Mouse (Mus musculus) MEL (cell line): ENCODE results near the gene Fbxl7. TPM values are rescaled to one million over a fixed set of nuclear protein-coding genes. Genes with fewer than 3 reads are reported as not detected.

Experiments used
- DNase-seq: peaks from one replicate; pipeline ENCODE4 v3.0.0; 2011; ENCODE audit warnings: low read depth, low spot score
- H3K27ac ChIP-seq: 2 replicates; pipeline ENCODE4 v1.5.1; 2012; ENCODE audit warnings: low read depth, mild to moderate bottlenecking, control low read depth, low read length, moderate library complexity; ENCODE audit not compliant: control insufficient read depth
- H3K27me3 ChIP-seq, 2 experiments: fragments of 150-350 bp in 1 of 2; sonication (generic) in 1 of 2; 2 replicates each; pipeline ENCODE4 v1.6.1; 2012; ENCODE audit warnings: low read length in 2 of 2, mild to moderate bottlenecking in 2 of 2, improper control_type of control experiment in 1 of 2, moderate library complexity in 1 of 2; ENCODE audit not compliant: insufficient read depth in 2 of 2, control insufficient read depth in 1 of 2
- H3K36me3 ChIP-seq, 2 experiments: 2 replicates each; pipeline ENCODE4 v1.6.1; 2012 to 2014; ENCODE audit warnings: low read length in 2 of 2, improper control_type of control experiment in 1 of 2, inconsistent platforms in 1 of 2, mild to moderate bottlenecking in 1 of 2; ENCODE audit not compliant: insufficient read depth in 2 of 2, control insufficient read depth in 1 of 2
- H3K4me1 ChIP-seq, 2 experiments: fragments of 150-350 bp in 1 of 2; sonication (generic) in 1 of 2; 2 replicates each; pipeline ENCODE4 v1.6.1; 2012; ENCODE audit warnings: low read length in 2 of 2, improper control_type of control experiment in 1 of 2, mild to moderate bottlenecking in 1 of 2; ENCODE audit not compliant: insufficient read depth in 2 of 2, control insufficient read depth in 1 of 2
- H3K4me3 ChIP-seq, 2 experiments: fragments of 150-350 bp in 1 of 2; sonication (generic) in 1 of 2; 2 replicates each; pipeline ENCODE4 v1.5.1; 2012; ENCODE audit warnings: low read depth in 2 of 2, low read length in 2 of 2, mild to moderate bottlenecking in 2 of 2, moderate library complexity in 2 of 2, control low read depth in 1 of 2, improper control_type of control experiment in 1 of 2; ENCODE audit not compliant: control insufficient read depth in 1 of 2, insufficient read depth in 1 of 2
- H3K79me2 ChIP-seq: 2 replicates; pipeline ENCODE4 v1.6.1; 2012; ENCODE audit warnings: mild to moderate bottlenecking, low read length, moderate library complexity; ENCODE audit not compliant: control insufficient read depth, poor library complexity, insufficient read depth
- H3K9ac ChIP-seq: 2 replicates; pipeline ENCODE4 v1.6.1; 2012; ENCODE audit warnings: low read depth, mild to moderate bottlenecking, control low read depth, low read length, moderate library complexity; ENCODE audit not compliant: control insufficient read depth, poor library complexity, severe bottlenecking
- H3K9me3 ChIP-seq: fragments of 150-350 bp; sonication (generic); replicated peaks from 2 replicates; pipeline ENCODE4 v1.6.1; 2012; ENCODE audit warnings: mild to moderate bottlenecking, low read length, improper control_type of control experiment, moderate library complexity; ENCODE audit not compliant: insufficient read depth
- BHLHE40 ChIP-seq: IDR thresholded peaks from 2 replicates; pipeline ENCODE4 v1.6.1; 2012; ENCODE audit warnings: low read depth, mild to moderate bottlenecking, inconsistent platforms, low read length, improper control_type of control experiment, borderline replicate concordance
- CTCF ChIP-seq, 3 experiments: IDR thresholded peaks in 2 of 3; conservative IDR thresholded peaks in 1 of 3; 2 replicates each; pipeline ENCODE4 v1.5.1; 2011 to 2012; ENCODE audit warnings: low read length in 3 of 3, low read depth in 2 of 3, mild to moderate bottlenecking in 2 of 3, improper control_type of control experiment in 1 of 3, inconsistent platforms in 1 of 3, mixed read lengths in 1 of 3, moderate library complexity in 1 of 3; ENCODE audit not compliant: control insufficient read depth in 1 of 3, insufficient read depth in 1 of 3, poor library complexity in 1 of 3, severe bottlenecking in 1 of 3
- ELF1 ChIP-seq: IDR thresholded peaks from 2 replicates; pipeline ENCODE4 v1.6.1; 2014; ENCODE audit warnings: low read depth, mild to moderate bottlenecking, inconsistent platforms, low read length, improper control_type of control experiment, moderate library complexity
- GABPA ChIP-seq: IDR thresholded peaks from 2 replicates; pipeline ENCODE4 v1.6.1; 2012; ENCODE audit warnings: low read depth, mild to moderate bottlenecking, inconsistent platforms, low read length, improper control_type of control experiment, moderate library complexity
- GATA1 ChIP-seq: IDR thresholded peaks from 2 replicates; pipeline ENCODE4 v1.6.1; 2011; ENCODE audit warnings: low read depth, low read length, improper control_type of control experiment
- KAT2A ChIP-seq: conservative IDR thresholded peaks from 2 replicates; pipeline ENCODE4 v1.6.1; 2012; ENCODE audit warnings: low read depth, low read length, improper control_type of control experiment, inconsistent platforms
- MAX ChIP-seq: IDR thresholded peaks from 2 replicates; pipeline ENCODE4 v1.6.1; 2011; ENCODE audit warnings: low read length, improper control_type of control experiment
- MEF2A ChIP-seq: IDR thresholded peaks from 2 replicates; pipeline ENCODE4 v1.6.1; 2014; ENCODE audit warnings: low read depth, mild to moderate bottlenecking, inconsistent platforms, low read length, improper control_type of control experiment; ENCODE audit not compliant: poor library complexity, insufficient replicate concordance, severe bottlenecking; ENCODE audit errors: extremely low read depth
- MXI1 ChIP-seq: IDR thresholded peaks from 2 replicates; pipeline ENCODE4 v1.6.1; 2011; ENCODE audit warnings: mild to moderate bottlenecking, low read depth, low read length, improper control_type of control experiment
- MYB ChIP-seq: IDR thresholded peaks from 2 replicates; pipeline ENCODE4 v1.6.1; 2011; ENCODE audit warnings: mild to moderate bottlenecking, low read depth, low read length, improper control_type of control experiment
- NELFE ChIP-seq: IDR thresholded peaks from 2 replicates; pipeline ENCODE4 v1.6.1; 2011; ENCODE audit warnings: low read depth, low read length, improper control_type of control experiment
- POLR2A ChIP-seq, 2 experiments: IDR thresholded peaks; 2 replicates each; pipeline ENCODE4 v1.6.1; 2011 to 2012; ENCODE audit warnings: low read length in 2 of 2, mild to moderate bottlenecking in 2 of 2, control low read depth in 1 of 2, improper control_type of control experiment in 1 of 2, low read depth in 1 of 2, moderate library complexity in 1 of 2; ENCODE audit not compliant: control insufficient read depth in 1 of 2, insufficient read depth in 1 of 2, poor library complexity in 1 of 2
- POLR2AphosphoS2 ChIP-seq: IDR thresholded peaks from 2 replicates; pipeline ENCODE4 v1.6.1; 2011; ENCODE audit warnings: low read length, improper control_type of control experiment
- RAD21 ChIP-seq: IDR thresholded peaks from 2 replicates; pipeline ENCODE4 v1.6.1; 2011; ENCODE audit warnings: mild to moderate bottlenecking, low read depth, low read length, improper control_type of control experiment
- RCOR1 ChIP-seq: IDR thresholded peaks from 2 replicates; pipeline ENCODE4 v1.6.1; 2012; ENCODE audit warnings: low read depth, mild to moderate bottlenecking, inconsistent platforms, low read length, improper control_type of control experiment
- TAL1 ChIP-seq: IDR thresholded peaks from 2 replicates; pipeline ENCODE4 v1.6.1; 2012; ENCODE audit warnings: mild to moderate bottlenecking, inconsistent platforms, low read length, moderate library complexity, mixed read lengths
- UBTF ChIP-seq: IDR thresholded peaks from 2 replicates; pipeline ENCODE4 v1.6.1; 2012; ENCODE audit warnings: low read depth, mild to moderate bottlenecking, inconsistent platforms, low read length, improper control_type of control experiment, moderate library complexity, borderline replicate concordance; ENCODE audit not compliant: insufficient read depth
- polyA plus RNA-seq, 2 experiments: library from polyadenylated mRNA; stranded (reverse) in 1 of 2; unstranded in 1 of 2; fragments of >175 nt in 1 of 2; fragments of >200 nt in 1 of 2; gene quantifications; 2 replicates each; pipeline versions ENCODE4 v1.2.1 to v1.2.4; 2012; ENCODE audit warnings: low replicate concordance in 2 of 2, low read depth in 1 of 2; ENCODE audit not compliant: insufficient read length in 2 of 2, insufficient read depth in 1 of 2, missing spikeins in 1 of 2
- total RNA-seq: library from RNA; depleted of rRNA; stranded (reverse); fragments of 300-350 nt; gene quantifications from 2 replicates; pipeline ENCODE4 v1.2.3, GENCODE M21; 2012

Gene Fbxl7
- total and polyA plus RNA-seq, 3 experiments, result not detected

- Histone ChIP-seq H3K27ac (no peak overlapping the region), H3K79me2 (no peaks in the 10 kb centered on the region), H3K4me3 (no peak overlapping the region), H3K4me1 (no peaks in the 10 kb centered on the region), H3K36me3 (no peaks in the 10 kb centered on the region), H3K9ac (no peak overlapping the region), H3K9me3 (no peaks in the 10 kb centered on the region), H3K27me3 (no peaks in the 10 kb centered on the region)
- no peak for DNase-seq
- no peak for TF ChIP-seq TAL1
- no peak for TF ChIP-seq MYB
- no peak for TF ChIP-seq MAX
- no peak for TF ChIP-seq NELFE
- TF ChIP-seq ELF1, result no peak
- TF ChIP-seq CTCF (IDR thresholded peaks at IDR 0.05 in 2 of 3, conservative IDR thresholded peaks at IDR 0.05 in 1 of 3; ENCODE audit: control insufficient read depth in 1 of 3, insufficient read depth in 1 of 3, low read depth in 2 of 3, low read length in 3 of 3, poor library complexity in 1 of 3, severe bottlenecking in 1 of 3), result no peak
- TF ChIP-seq BHLHE40, result no peak
- no peak for TF ChIP-seq UBTF
- TF ChIP-seq RAD21, result no peak
- no peak for TF ChIP-seq MXI1
- no peak for TF ChIP-seq RCOR1
- no peak for TF ChIP-seq GATA1
Observed at GRCm38 (mm10) chr15:26635591-26635990, 259.8 kb downstream of the Fbxl7 start.

GRCm38 (mm10) chr15:26628181-26628580, 267.2 kb downstream of the Fbxl7 start:
- H3K4me1 ChIP-seq, result no peaks in the 10 kb centered on the region
- no peak for TF ChIP-seq GATA1
- no peak for TF ChIP-seq GABPA
- no peak for TF ChIP-seq POLR2AphosphoS2
- TF ChIP-seq KAT2A, result no peak
- TF ChIP-seq MEF2A, result no peak
- no peak for TF ChIP-seq MXI1
- no peak for TF ChIP-seq RAD21
- TF ChIP-seq POLR2A (IDR thresholded peaks at IDR 0.05; ENCODE audit: control insufficient read depth in 1 of 2, insufficient read depth in 1 of 2, low read depth in 1 of 2, low read length in 2 of 2, poor library complexity in 1 of 2), result no peak

More at GRCm38 (mm10) chr15:26628181-26628580, 267.2 kb downstream of the Fbxl7 start:
- Histone ChIP-seq H3K4me3 (no peak overlapping the region), H3K9me3 (no peaks in the 10 kb centered on the region), H3K79me2 (no peaks in the 10 kb centered on the region), H3K27ac (no peak overlapping the region), H3K27me3 (no peaks in the 10 kb centered on the region), H3K9ac (no peak overlapping the region), H3K36me3 (no peaks in the 10 kb centered on the region)
- no peak for DNase-seq
